Mouse (Mus musculus) heart, embryonic 11.5 days (tissue): Measurements from ENCODE around the gene Usp45. TPM values are rescaled to one million over a fixed set of nuclear protein-coding genes. Genes with fewer than 3 reads are reported as not detected.
A peak's percentile ranks its signal among the peaks of the same experiment; 100 is the strongest.

ENCODE experiments used
- ATAC-seq: fragments of 200-750 bp; cut with Nextera tagmentation; replicated peaks from 2 replicates; pipeline ENCODE4 v1.8.0; 2017; ENCODE audit warnings: moderate library complexity; ENCODE audit not compliant: insufficient number of reproducible peaks, low FRiP score, low TSS enrichment
- H3K27ac ChIP-seq: fragments of 300-500 bp; sonication (generic); 2 replicates; pipeline ENCODE4 v1.5.1; 2014; ENCODE audit warnings: mild to moderate bottlenecking, low read depth, low read length
- H3K27me3 ChIP-seq: fragments of 300-500 bp; sonication (generic); 2 replicates; pipeline ENCODE4 v1.6.1; 2014; ENCODE audit warnings: mild to moderate bottlenecking, low read length, mixed read lengths; ENCODE audit not compliant: control insufficient read depth, insufficient read depth
- H3K36me3 ChIP-seq: fragments of 300-500 bp; sonication (generic); 2 replicates; pipeline ENCODE4 v1.6.1; 2014; ENCODE audit warnings: mild to moderate bottlenecking, low read length, moderate library complexity, mixed read lengths; ENCODE audit not compliant: control insufficient read depth, insufficient read depth
- H3K4me1 ChIP-seq: fragments of 300-500 bp; sonication (generic); 2 replicates; pipeline ENCODE4 v1.6.1; 2014; ENCODE audit warnings: low read length; ENCODE audit not compliant: control insufficient read depth, insufficient read depth
- H3K4me2 ChIP-seq: fragments of 300-500 bp; sonication (generic); 2 replicates; pipeline ENCODE4 v1.6.1; 2014; ENCODE audit warnings: mild to moderate bottlenecking, moderate library complexity
- H3K4me3 ChIP-seq: fragments of 300-500 bp; sonication (generic); 2 replicates; pipeline ENCODE4 v1.5.1; 2014; ENCODE audit warnings: low read depth, low read length
- H3K9ac ChIP-seq: fragments of 300-500 bp; sonication (generic); 2 replicates; pipeline ENCODE4 v1.6.1; 2014; ENCODE audit warnings: mild to moderate bottlenecking, low read depth, low read length, moderate library complexity
- H3K9me3 ChIP-seq: fragments of 300-500 bp; sonication (generic); replicated peaks from 2 replicates; pipeline ENCODE4 v1.6.1; 2016; ENCODE audit warnings: low read length; ENCODE audit not compliant: control insufficient read depth
- WGBS: fragments of 180-500 bp; shearing (Covaris S2); extraction: QIAGEN DNeasy Blood & Tissue Kit; methylation state at CpG from one replicate; pipeline ENCODE4 v1.1.7; 2014; ENCODE audit not compliant: insufficient replicate concordance; 5-methylcytosine and 5-hydroxymethylcytosine counted together
- polyA plus RNA-seq: library from polyadenylated mRNA; unstranded; fragments of >200 nt; fragmentation: Nextera tagmentation; extraction: Ambion mirVana; gene quantifications from 2 replicates; pipeline ENCODE4 v1.2.1, GENCODE M21; 2014

The Usp45 gene
- polyA plus RNA-seq, 1 experiment from 2014 or later: 11.9 TPM

DNA sequence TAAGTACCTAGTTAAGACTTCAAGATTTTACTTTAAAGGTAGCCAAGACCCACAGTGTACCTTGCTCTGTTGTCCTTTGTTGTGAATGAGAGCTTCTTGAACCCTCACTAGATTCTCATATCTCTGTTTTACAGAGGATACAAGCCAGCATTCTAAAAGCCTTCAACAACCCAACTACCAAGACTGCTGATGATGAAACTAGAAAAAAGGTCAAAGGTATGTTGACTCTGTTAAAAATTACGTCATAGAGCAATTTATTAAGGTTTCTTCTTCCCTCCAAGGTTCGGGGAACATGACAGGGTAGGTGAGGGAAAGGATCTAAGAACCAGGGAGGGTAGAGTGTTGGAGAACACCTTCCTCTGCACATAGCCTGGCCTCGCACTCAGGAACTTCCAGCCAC lies 43.7 kb downstream of the Usp45 start:
- 93% methylated on average over 3 of the region's 3 CpGs for WGBS
- H3K36me3 ChIP-seq: 0 out of 2 replicates have a peak, but pooled peaks cover under 1% of the 10 kb centered on the region
- H3K27me3 ChIP-seq: no peaks in the 10 kb centered on the region
- no peaks in the 10 kb centered on the region for H3K9me3 ChIP-seq
- H3K4me1 ChIP-seq: no peaks in the 10 kb centered on the region
- ATAC-seq: no peak
- no peak overlapping the region for H3K9ac ChIP-seq
- H3K4me3 ChIP-seq: no peak overlapping the region
- no peak overlapping the region for H3K27ac ChIP-seq
- H3K4me2 ChIP-seq: no peak overlapping the region

DNA sequence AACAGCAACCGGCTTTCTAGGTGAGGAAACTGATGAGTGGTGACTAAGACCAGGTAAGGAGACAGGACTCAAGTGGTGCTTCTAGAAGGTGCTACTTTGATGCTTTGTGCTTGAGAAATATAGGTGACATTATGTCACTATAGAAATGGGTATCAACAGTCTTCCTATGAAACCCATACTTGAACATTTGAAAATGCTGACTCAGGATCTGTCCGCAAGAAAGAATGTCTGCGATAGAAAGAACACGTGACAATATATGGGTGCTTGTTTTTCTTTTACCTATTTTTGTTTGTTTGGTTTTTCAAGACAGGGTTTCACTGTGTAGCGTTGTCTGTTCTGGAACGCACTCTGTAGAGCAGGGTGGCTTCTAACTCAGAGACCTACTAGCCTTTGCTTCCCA lies 45.7 kb downstream of the Usp45 start:
- Histone ChIP-seq H3K36me3 (0 out of 2 replicates have a peak, but pooled peaks cover 3% of the 10 kb centered on the region), H3K4me3 (no peak overlapping the region), H3K4me1 (no peaks in the 10 kb centered on the region), H3K9ac (no peak overlapping the region), H3K27ac (no peak overlapping the region), H3K4me2 (no peak overlapping the region), H3K9me3 (no peaks in the 10 kb centered on the region), H3K27me3 (no peaks in the 10 kb centered on the region)
- ATAC-seq: no peak
- WGBS: 89% methylated on average over 6 of the region's 6 CpGs

DNA sequence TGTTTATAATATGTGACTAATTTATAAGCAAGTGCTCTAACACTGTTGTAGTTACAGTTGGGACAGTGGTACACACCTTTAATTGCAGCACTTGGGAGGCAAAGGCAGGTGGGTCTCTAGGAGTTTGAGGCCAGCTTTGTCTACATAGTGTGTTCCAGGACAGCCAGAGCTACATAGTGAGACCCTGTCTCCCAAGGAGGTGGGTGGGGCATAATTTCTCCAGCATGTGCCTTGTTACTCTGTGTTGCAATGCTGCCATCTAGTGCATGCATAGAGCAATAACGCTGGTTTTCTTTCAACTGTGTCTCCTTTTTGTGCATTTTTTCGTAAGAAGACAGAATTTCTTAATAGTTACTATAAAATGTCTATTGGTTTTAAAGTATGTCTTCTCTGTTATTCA lies 47.1 kb downstream of the Usp45 start:
- H3K9ac ChIP-seq: no peak overlapping the region
- H3K4me1 ChIP-seq: no peaks in the 10 kb centered on the region
- no peak overlapping the region for H3K4me2 ChIP-seq
- H3K9me3 ChIP-seq: no peaks in the 10 kb centered on the region
- ATAC-seq: 0 out of 2 replicates have a peak, but pooled peaks have one; percentile 22
- H3K36me3 ChIP-seq: 0 out of 2 replicates have a peak, but pooled peaks cover 3% of the 10 kb centered on the region
- no peaks in the 10 kb centered on the region for H3K27me3 ChIP-seq
- H3K27ac ChIP-seq: no peak overlapping the region
- no peak overlapping the region for H3K4me3 ChIP-seq
- WGBS: 44% methylated on average over 2 of the region's 2 CpGs

DNA sequence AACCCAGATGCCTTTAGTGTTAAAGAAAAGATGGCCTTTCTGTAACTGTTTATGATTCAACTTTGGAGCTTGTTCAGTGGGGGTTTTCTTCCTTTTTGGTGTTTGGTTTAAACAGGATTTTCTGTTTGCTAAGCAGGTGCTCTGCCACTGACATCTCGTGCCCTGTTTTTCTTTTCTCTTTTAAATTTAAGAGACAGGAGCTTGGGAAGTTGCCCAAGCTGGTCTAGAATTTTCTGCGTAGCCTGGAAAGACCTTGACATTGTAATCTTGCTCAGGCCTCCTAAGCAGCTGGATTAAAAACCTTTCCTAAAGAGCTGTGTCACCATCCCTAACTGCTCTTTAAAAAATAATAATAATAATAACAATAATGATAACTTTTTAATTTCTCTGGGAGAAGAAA lies 59.7 kb downstream of the Usp45 start:
- Histone ChIP-seq H3K4me3 (no peak overlapping the region), H3K9ac (no peak overlapping the region), H3K27me3 (no peaks in the 10 kb centered on the region), H3K9me3 (no peaks in the 10 kb centered on the region), H3K4me2 (no peak overlapping the region), H3K4me1 (no peaks in the 10 kb centered on the region), H3K36me3 (peaks cover 3% of the 10 kb centered on the region; the same call in 1 of the 2 replicates), H3K27ac (no peak overlapping the region)
- 84% methylated on average over 2 of the region's 2 CpGs for WGBS
- ATAC-seq: no peak

DNA sequence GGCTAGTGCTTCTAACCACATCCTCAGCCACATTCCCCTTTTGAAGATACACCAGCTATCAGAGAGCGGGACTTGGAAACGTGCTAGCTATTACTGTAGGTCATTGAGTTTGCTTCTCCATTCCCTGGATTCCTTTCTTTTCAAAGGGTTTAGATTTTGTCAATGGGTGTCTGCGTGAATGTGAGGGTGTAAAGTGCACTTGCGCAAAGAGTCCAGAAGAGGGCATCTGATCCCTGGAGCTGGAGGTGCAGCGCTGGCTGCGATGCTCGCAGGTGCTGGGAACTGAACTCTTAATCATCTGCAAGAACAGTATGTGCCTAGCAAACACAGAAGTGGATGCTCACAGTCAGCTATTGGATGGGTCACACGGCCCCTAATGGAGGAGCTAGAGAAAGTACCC lies 65.9 kb downstream of the Usp45 start:
- Histone ChIP-seq H3K27me3 (no peaks in the 10 kb centered on the region), H3K4me3 (no peak overlapping the region), H3K9ac (no peak overlapping the region), H3K27ac (no peak overlapping the region), H3K36me3 (no peaks in the 10 kb centered on the region; the same call in none of the 2 replicates), H3K4me1 (no peaks in the 10 kb centered on the region), H3K9me3 (no peaks in the 10 kb centered on the region), H3K4me2 (no peak overlapping the region)
- no peak for ATAC-seq
- 91% methylated on average over 8 of the region's 8 CpGs for WGBS

DNA sequence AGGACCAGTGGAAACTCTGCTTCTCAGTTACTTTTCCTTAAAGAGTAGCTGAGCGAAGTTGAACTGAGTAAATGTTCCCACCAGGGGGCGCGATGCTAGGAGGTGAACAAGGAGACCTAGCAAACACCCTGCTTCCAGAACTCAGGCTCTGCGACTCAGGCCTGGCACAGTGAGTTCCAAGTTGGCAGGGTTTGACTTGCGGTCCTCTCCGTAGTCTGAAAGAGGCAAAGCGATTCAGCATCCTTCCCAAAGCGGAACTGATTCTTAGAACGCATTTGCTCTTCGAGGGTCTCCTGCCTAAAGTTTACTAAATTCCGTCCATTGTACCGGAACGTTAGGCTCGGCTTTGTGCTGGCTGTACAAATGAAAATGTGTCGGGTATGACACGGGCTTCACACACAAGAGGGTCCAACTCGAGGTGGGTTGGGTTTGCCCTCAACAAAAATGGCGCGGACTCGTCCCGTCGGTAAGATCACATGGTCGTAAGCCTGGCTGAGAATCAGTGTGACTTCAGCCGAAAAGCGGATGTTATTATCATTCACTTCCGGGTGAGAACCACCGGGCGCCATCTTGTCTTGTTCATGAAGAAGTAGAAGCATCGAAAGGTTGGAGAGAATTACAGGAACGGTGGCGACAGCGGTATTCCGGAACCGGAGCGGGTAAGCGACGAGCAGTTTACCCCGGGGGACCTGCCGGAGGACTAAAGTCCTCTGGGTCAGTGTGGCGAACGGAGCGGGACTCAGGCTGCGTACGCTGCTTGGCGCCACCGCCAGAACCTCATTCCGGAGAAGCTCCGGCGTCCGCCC lies 80.7 kb downstream of the Usp45 start, which contains the start of gene Pnisr:
Gene Pnisr, plus strand, starts transcription at position 103 of the 806 bp plus-strand sequence.
- peak; percentile 98 for ATAC-seq
- Histone ChIP-seq H3K9me3 (no peaks in the 10 kb centered on the region), H3K4me3 (peak within 1 kb of the TSS; percentile 90), H3K4me1 (0 out of 2 replicates have a peak, but pooled peaks cover 3% of the 10 kb centered on the region), H3K4me2 (peak within 1 kb of the TSS; percentile 68), H3K36me3 (no peaks in the 10 kb centered on the region), H3K27ac (peak within 1 kb of the TSS; percentile 97), H3K9ac (peak within 1 kb of the TSS; percentile 99), H3K27me3 (no peaks in the 10 kb centered on the region)
- WGBS: under 1% methylated on average over 50 of the region's 50 CpGs

DNA sequence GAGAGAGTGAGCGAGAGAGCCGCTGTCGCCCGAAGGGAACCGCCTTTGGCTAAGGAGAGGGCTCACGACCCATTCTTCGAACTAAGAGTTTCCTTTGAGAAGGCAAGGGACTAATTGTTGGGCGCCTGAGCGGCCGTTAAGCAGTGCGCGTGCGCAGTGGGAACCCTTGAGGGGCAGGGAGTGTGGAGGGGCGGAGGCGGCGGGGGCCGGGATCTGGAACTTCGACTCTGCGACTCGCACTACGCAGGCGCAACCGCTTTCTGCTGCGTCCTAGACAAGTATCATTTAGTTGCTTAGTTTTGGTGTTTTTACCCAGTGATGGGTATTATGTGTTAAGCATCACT lies 81.3 kb downstream of the Usp45 start:
- no peaks in the 10 kb centered on the region for H3K27me3 ChIP-seq
- ATAC-seq: peak; percentile 92
- no peaks in the 10 kb centered on the region for H3K36me3 ChIP-seq
- H3K9ac ChIP-seq: peak overlapping the region; percentile 99
- H3K4me1 ChIP-seq: 0 out of 2 replicates have a peak, but pooled peaks cover 3% of the 10 kb centered on the region
- WGBS: under 1% methylated on average over 24 of the region's 24 CpGs
- H3K4me2 ChIP-seq: peak overlapping the region; percentile 68
- H3K27ac ChIP-seq: peak overlapping the region; percentile 97
- no peaks in the 10 kb centered on the region for H3K9me3 ChIP-seq
- peak overlapping the region; percentile 90 for H3K4me3 ChIP-seq

DNA sequence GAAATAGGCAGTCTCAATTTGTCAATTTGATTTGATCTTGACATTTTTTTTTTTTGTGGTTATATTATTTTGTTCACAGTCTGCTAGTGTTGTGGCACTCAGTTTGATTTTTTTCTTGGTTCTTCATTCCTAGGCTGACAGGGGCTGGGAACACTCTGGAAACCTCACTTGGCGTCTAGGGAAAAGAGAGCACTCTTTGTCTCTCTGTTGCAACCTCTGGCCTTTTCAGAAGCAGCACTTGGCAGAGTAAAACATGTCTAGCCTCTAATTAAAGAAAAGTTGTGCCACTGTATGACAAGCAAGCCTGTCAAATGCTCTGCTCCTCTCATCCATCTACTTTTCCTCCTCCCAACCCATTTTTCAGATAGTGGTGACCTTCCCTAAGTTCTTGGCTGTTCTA lies 90.5 kb downstream of the Usp45 start:
- H3K9ac ChIP-seq: no peak overlapping the region
- H3K4me1 ChIP-seq: no peaks in the 10 kb centered on the region
- H3K4me2 ChIP-seq: no peak overlapping the region
- no peak for ATAC-seq
- H3K36me3 ChIP-seq: peaks cover 30% of the 10 kb centered on the region
- no peak overlapping the region for H3K27ac ChIP-seq
- H3K27me3 ChIP-seq: no peaks in the 10 kb centered on the region
- H3K9me3 ChIP-seq: no peaks in the 10 kb centered on the region
- 92% methylated on average over 1 of the region's 1 CpGs for WGBS
- H3K4me3 ChIP-seq: no peak overlapping the region

DNA sequence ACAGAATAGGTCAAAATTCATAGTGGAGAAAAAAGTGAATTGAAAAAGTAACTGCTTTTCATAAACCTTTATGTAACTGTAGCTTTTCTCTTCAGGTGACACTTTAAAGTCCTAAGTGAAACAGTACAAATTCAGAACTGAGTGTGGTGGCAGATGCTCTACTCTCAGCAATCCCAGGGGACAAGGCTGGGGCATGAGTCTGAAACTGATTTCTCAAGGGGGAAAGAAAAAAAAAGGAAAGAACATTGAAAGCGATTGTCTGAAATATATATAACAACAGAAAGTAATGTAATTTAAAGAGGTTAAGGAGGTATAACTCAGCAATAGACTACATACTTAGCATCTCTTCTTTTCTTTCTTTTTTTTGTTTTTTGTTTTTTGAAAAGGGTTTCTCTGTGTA lies 98.3 kb downstream of the Usp45 start:
- no peaks in the 10 kb centered on the region for H3K27me3 ChIP-seq

More for the DNA sequence above, 98.3 kb downstream of the Usp45 start:
- H3K9ac ChIP-seq: no peak overlapping the region
- WGBS: 92% methylated on average over 1 of the region's 1 CpGs
- no peak overlapping the region for H3K4me2 ChIP-seq
- H3K4me3 ChIP-seq: no peak overlapping the region
- H3K36me3 ChIP-seq: peaks cover 31% of the 10 kb centered on the region
- H3K9me3 ChIP-seq: no peaks in the 10 kb centered on the region
- ATAC-seq: no peak
- no peak overlapping the region for H3K27ac ChIP-seq
- no peaks in the 10 kb centered on the region for H3K4me1 ChIP-seq
